Mouse (Mus musculus) left cerebral cortex, postnatal 36 days (tissue): ENCODE data around the gene Mob1a. TPM values are rescaled to one million over a fixed set of nuclear protein-coding genes. Genes with fewer than 3 reads are reported as not detected.

Experiments used
- DNase-seq, 2 experiments: peaks; one replicate each; pipeline ENCODE4 v3.0.0; 2021 to 2022; ENCODE audit warnings: low spot score in 2 of 2, mixed read lengths in 1 of 2
- intact Hi-C: fragments of 180-260 bp; cut with DNase I; formaldehyde crosslinking; loops from one replicate; pipeline ENCODE4 v1.15.1; 2025
- total RNA-seq, 2 experiments: library from RNA; stranded (reverse); gene quantifications; 2 replicates each; pipeline ENCODE4 v1.2.3; 2021

The Mob1a gene
- 10 to 100 TPM; 19.0 to 20.8 TPM for total RNA-seq

DNA sequence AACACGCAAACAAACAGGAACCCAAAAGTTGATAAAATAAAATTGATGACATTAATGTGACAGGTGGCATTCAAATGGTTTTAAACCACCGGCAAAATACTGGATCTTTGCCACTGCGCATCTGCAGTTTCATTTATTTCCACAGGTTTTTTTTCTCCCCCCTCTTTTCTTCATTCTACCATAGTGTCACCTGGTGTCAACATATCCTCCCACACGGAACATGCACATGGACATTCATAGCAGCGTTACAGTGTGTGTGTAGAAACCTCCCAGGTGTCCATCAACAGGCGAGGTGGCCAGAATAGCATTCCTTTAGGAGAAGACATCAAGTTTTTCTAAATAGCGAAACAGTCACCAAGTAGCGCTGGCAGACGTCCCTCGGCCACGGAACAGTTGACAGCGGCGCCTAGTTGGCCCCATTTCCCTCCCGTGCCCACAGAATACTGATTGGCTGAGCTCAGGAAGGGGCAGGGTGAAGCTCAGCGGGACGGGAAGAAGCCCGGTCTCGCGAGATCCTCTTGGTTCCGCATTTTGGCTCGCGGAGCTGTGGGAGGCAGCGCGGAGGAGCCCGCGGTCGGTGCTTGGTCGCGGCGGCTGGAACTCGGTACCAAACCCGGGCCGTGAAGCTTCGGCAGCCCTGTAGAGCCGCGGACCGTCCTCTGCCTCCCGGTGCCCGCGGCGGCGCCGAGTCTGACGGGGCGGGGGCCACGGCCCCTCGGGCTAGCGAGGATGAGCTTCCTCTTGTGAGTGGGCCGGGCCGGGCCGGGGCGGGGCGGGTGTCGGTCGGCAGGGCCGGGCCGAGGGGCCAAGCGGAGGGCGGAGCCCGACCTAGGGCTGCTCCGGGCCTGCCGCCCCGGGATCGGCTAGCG, at the start of gene Mob1a, which contains the start of gene Mthfd2:
Mob1a (plus strand) TSS at position 492 of the 869 bp plus-strand sequence.
Mthfd2 (minus strand) TSS at position 384 of the 869 bp plus-strand sequence.
- intact Hi-C loops, result loop anchor here (5.0 to 10.0 kb wide), 2 partner anchors 113 to 211 kb away; partner anchors contain the start of gene Mogs
- peak; percentile 92 to 95 for DNase-seq

DNA sequence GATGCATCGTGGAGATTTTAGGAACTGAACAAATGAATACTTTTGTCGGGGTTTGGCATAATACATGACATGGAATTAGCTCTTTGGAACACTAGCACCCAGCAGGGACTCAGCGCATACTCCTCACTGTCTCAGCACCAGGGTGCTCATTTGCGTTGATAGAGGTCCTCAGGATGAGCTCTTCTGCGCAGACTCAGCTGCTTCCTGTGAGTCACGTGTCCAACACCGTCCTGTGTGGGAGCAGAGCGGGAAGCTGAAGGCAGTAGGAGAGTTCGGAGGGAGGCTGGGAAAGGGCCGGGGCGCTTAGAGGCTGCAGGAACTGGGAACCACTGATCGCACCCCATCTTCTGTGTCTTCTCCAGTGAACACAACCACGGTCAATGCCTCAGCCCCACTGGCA, 48.7 kb upstream of the Mob1a start:
- no peak for DNase-seq
- intact Hi-C loops, result loop anchor here (5.0 kb wide), 1 partner anchor 65 kb away; no protein-coding TSS in a partner anchor

DNA sequence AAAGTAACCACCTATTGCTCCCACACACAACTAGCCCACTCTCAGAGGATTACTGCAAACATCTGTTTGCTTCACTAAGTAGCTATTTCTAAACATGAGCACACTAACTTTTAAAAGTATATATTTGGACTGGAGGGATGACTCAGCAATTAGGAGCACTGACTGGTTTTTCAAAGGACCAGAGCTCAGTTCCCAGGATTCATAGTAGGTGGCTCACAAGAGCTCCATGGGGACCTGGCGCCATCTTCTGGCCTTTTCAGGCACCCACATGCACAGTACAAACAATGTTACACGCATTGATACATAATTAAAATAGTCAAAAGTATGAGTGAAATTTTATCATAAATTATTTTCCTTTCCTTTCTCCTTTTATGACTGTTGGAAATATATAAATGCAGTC, 46.9 kb upstream of the Mob1a start:
- intact Hi-C loops, result loop anchor here (5.0 kb wide), 1 partner anchor 67 kb away; no protein-coding TSS in a partner anchor
- no peak for DNase-seq

DNA sequence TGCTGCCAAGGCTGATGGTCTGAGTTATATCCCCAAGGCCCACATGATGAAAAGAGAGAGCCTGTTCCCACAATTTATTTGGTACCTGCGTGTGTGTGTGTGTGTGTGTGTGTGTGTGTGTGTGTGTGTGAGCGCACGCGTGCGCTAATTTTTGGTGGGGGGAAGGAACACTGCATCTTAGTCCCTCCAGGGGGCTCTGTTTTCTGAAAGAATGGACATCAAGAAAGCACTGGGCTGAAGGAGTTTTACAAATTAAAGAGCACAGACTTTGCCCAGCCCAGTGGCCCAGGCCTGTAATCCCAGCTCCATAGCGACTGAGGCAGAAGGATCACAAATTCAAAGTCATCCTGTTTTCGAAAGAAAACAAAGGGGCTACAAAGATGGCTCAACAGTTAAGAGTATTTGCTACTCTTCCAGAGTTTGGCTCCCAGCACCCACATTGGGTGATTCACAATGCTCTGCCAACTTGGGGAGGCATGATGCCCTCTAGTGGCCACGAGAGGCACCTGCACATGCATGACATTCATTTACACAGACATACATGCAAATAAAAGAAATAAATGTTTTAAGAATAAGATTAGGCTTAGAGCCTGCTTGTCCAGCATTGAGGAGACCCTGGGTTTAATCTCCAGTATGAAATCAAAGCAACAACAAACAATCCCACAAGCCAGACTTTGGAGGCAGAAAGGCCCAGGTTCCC, 45.4 kb upstream of the Mob1a start:
- intact Hi-C loops, result no loop called here
- DNase-seq, result no peak

DNA sequence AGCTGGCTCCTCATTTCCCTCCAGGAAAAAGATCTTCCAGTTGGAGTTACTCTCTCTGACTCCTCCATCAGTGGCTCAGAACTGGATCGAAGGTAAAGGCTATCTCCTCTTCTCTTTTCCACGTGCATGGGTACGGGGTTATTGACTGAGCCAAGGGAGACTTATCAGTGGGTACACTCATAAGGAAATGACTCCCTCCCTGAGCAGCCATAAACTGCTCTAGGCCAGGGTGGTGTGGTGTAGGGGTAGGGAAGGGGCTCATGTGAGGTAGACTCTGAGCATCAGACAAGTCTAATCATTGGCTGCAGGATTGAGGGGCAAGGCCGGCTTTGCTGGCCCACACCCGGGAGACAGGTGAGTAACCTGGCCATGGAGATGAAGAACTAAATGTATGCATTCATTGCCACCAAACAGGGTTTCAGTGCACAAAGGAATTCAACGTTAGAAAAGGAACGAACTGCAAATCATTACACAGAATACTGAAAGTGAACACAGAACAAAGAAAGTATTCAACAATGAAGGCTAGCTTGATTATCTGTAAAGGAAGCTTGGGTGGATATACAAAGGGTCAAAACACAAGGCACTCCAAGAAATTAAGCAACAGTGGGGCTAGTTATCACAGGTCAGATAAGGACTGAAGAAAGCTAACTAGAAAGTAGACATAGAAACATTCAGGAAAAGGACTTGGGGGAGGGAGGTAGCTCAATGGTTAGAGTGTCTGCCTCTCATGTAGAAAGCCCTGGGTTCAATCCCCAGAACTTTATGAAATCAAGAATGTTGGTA, 25.2 kb upstream of the Mob1a start:
- intact Hi-C loops, result no loop called here
- no peak for DNase-seq

DNA sequence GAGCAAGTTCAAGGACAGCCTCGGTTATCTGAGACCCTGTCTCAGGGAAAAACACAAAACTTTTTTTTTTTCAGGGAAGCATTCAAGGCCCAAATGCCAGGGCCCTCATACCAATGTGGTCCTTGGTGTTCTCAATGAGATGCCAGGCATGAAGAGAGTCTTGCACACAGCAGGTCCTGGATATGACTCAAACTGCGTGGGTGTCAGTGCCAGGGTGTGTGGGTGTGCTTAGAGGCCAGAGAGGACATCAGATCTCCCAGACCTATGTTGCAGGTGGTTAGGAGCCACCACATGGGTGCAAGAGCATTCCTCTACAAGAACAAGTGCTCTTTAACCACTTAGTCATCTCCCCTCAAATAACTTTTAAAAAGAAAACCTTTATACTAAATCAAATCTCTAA, 24.5 kb upstream of the Mob1a start:
- DNase-seq, result no peak
- intact Hi-C loops, result no loop called here

DNA sequence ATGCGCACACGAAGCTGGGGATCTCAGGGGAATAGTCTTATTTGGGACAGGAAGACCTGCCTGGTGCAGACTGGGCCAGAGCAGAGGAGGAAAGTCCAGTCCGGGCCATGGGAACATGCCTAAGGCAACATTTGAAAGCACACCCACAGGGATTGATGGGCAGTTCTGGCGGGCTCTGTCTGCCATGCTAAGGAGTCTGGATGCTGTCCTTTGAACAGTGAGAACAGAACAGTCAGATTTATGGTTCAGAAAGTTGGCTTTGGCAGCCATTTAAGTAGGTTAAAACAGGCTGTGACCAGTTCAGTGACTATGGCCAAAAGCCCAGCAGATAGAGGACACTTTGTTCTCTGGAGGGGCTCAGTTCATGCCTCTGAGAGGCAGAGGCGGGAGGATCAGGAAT, 23.6 kb upstream of the Mob1a start:
- intact Hi-C loops, result no loop called here
- DNase-seq, result no peak

DNA sequence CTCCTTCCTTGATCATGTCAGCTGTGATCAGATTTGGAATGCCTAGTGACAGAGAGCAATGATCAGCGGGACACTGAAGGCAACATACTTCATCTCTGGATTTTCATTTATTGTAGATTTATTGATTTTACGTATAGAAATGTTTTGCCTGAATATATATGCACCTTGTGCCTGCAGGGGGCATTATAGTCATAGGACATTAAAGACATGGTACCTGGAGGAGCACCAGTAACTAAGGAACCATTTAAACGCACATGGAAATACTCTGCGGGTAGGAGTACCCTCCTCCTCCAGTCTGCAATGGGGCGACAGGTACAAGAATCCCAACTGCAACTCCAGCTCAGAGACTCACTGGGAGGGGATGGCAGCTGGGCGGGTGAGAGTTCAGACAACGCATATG, 16.8 kb upstream of the Mob1a start:
- no peak for DNase-seq
- intact Hi-C loops, result no loop called here

DNA sequence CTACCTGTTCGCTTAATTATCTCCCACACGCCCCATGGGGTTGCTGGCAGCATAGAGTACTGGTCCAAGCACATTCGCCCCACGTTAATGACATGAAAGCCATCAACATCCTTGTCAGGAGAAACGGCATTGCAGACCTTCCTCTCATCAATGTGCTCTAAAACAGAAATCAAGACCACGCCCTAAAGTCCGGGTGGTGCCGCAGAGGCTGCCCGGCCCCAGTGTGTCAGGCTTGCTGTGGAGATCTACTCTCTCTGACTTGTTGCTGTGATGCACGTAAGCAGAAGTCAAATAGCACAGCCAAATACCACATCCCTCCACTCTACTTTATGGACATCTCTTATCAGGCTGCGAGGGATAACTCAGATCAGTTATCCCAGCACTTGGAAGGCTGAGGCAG, 14.6 kb upstream of the Mob1a start:
- DNase-seq, result no peak
- intact Hi-C loops, result no loop called here

DNA sequence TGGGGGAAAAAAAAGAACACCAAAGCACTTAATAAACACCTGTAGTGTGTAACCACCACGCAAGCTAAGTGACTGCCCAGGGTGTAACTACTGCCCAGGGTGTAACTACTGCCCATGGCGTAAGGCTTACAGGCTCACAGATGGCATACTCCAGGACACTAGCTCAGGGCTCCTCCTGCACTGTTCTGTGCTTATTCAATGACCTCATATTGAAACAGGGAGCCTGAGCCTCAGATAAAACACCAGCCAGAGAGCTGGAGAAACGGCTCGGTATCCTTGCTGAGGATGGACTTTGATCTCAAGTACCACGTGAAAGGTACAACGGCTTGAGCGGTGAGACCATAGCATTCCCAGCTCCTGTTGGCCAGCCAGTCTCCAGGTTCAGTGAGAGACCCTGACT, 13.8 kb upstream of the Mob1a start:
- DNase-seq, result no peak
- intact Hi-C loops, result no loop called here

DNA sequence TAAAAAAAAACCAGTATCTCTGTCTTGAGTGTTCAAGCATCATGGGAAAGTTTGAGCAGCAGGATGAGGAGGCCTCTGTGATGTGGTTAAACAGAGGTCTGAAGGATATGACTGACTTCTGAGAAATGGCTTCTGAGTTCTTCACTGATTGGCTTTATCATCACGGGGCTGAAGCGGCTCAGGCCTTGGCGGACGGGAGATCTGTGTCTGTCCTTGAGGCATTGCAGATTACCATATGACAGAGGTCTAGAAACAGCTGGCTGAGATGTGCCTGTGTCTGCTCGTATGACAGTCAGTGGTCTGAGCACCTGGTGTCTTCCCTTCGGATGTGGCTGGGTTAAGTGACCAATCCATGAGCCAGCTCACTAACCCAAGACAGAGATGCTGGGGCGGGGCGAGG, 13.3 kb upstream of the Mob1a start:
- no peak for DNase-seq
- intact Hi-C loops, result no loop called here

DNA sequence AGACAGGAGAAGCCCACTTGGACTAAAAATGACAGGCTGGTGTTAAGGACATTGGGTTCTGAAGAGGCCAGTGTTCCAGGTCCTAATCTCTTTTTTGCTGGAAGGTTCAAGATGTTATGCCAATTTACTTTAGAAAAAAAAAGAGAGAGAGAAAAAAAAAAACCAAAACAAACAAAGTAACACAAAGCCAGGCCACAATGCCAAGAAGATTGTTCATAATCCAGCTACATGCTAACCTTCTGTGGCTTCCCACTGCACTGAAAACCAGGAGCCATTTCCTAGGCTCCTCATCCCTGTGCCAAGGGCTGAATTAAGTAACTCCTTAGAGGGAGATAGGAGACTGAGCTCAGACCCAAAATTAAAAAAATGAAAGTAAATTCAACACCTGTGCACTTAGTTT, 10.5 kb upstream of the Mob1a start:
- DNase-seq, result no peak
- intact Hi-C loops, result no loop called here

DNA sequence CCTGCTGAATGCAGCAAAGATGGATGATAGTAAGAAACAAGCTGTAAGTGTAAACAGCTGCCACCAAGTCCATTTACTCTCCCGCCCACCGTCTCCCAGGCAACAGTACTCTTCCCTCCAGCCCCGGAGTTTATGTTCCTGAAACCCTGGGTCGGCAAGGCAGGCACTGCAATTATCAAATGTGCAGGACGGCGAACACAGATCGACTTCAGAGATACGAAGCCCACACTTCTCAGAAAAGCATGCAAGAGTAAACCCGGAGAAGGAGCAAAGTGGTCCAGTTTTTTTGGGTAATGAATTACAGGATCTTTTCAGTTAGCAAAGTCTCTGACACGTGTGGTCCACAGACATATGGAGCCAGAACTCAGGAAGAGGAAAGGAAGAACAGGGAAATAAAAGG, 9.8 kb upstream of the Mob1a start:
- DNase-seq, result no peak
- intact Hi-C loops, result no loop called here

DNA sequence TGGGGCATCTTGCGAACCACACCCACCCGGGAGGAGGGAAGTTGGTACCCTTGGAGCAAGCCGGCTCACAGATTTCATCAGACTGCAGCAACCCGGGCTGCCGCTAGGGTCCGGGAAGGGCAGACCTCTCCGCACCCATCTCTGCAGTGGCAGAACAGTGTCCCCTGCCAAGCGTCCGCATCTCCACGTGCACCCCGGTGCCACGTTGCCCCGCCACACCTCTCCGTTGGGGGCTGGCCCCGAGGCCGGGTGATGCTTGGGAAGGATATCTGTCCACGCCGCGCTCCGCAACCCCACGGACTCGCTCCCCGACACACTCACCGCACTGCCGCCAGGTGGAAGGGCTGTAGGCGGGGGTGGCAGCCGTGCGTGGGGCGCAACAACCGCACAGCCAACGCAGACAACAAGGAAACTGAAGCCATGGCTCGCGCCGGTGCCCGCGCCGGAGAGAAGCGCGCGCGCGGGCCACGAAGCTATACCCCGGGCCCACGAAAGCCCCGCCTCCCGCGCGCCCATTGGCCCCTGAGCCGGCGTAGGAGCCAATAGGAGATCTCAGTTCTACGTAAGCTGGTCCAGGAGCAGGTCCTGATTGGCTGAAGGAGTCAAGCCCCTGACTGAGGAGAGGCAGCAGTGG, 8.6 kb upstream of the Mob1a start:
- intact Hi-C loops, result no loop called here
- DNase-seq, result peak; percentile 89

DNA sequence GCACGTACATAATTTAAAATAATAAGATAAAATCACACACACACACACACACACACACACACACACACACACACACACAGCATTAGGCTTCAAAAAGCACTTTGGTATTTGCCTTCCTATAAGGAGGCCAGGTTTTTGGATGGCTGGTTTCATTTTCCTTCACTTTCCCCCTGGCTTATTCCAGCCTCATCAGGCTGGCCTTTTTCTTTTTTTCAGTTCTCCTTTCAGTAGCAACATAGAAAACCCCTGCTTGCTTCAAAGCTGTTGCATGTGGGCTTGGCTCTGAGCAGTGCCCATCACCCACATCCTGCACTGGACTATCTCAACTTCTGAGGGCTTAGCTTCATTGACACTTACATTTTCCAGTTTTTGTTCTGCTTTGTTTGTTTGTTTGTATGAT, 3.9 kb upstream of the Mob1a start:
- intact Hi-C loops, result loop anchor here (10.0 kb wide), 1 partner anchor 207 kb away; the partner anchor contains the start of gene Mogs
- DNase-seq, result no peak

DNA sequence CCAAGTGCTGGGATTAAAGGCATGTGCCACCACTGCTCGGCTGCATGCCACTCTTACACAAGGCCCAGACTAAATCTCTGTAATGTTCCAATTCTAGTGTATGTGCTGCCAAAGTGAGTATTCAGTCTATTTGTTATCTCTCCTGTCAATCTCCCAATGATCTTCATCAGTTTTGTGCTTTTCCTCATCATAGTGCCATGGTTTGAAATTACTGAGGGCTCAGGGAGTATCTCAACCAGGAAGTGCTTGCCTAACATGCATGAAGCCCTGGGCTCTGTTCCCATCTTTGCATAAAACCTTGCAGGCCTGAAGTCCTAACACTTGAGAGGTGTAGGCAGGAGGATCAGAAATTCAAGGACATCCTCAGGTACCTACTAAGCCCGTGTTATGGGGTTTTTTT, 3.0 kb upstream of the Mob1a start:
- DNase-seq, result no peak
- intact Hi-C loops, result loop anchor here (10.0 kb wide), 1 partner anchor 208 kb away; the partner anchor contains the start of gene Mogs

DNA sequence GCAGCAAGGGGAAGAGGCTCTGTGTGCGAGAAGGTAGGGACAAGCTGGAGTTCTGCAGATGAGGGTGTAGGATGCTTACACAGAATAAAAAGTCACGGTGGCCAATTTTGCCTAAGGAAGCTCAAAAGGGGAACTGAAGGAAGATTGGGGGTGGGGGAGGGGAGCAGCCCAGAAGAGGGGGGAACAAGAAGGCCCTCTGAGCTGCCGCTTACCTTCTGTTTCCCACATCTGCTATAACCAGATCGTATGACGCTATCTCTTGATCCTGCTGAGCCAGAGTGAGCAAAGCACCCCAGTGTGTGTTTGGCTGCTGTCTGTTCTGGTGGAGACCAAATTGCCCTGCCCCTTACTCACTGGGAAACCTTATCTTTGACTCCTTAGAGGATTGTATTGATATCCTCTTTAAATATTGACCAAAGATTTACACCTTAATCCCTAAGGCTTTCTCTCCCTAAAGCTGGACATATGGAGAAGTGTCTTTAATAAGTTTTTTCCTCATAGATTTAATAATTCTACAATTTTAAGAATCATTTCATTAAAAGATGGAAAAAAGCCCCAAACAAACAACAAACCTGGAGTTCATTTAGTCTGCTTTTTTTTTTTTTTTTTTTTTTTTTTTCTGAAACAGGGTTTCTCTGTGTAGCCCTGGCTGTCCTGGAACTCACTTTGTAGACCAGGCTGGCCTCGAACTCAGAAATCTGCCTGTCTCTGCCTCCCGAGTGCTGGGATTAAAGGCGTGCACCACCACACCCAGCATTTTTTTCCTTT, 2.0 kb upstream of the Mob1a start:
- intact Hi-C loops, result loop anchor here (10.0 kb wide), 1 partner anchor 209 kb away; the partner anchor contains the start of gene Mogs
- no peak for DNase-seq

DNA sequence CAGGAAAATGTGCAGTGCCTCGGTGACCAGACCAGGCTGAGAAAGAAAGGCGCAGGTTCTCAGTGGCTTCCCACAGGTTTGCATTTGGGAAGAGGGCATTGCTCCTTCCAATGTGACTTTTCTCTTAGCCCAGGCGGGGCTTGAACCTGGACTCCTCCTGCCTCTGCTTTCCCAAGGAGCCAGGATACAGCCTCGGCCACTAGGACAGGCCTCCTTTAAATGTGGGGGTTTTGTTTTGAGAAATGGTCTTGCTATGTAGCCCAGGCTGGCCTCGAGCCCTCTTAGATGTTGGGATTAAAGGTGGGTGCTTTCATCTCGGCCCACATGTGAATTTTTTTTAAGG, 549 bp downstream of the Mob1a start:
- intact Hi-C loops, result loop anchor here (5.0 to 10.0 kb wide), 2 partner anchors 114 to 212 kb away; partner anchors contain the start of gene Mogs
- no peak for DNase-seq

DNA sequence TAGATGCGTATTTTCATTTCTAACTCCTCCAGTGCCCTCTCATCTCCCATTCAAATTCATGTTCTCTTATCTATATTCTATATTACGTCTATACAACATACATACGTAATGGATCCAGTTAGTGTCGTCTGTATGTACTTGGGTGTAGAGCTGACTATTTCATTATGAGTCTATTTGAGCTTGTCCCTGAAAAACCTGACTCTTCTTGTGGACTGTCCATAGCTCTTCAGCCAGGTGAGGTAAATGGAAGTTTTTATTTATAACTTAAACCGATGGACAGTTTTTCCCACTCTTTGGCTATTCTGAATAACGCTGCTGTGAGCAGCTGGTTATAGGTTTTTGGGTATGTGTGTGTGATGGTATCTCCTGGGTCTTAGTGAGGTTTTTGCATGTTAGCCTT, 945 bp downstream of the Mob1a start:
- intact Hi-C loops, result loop anchor here (5.0 to 10.0 kb wide), 2 partner anchors 114 to 212 kb away; partner anchors contain the start of gene Mogs

More for the DNA sequence above, 945 bp downstream of the Mob1a start:
- DNase-seq, result no peak
